Mouse (Mus musculus) lung, embryonic 16.5 days (tissue): Measurements from ENCODE around the gene Nkg7. TPM values are rescaled to one million over a fixed set of nuclear protein-coding genes. Genes with fewer than 3 reads are reported as not detected.

Experiments used
- ATAC-seq: fragments of 200-750 bp; cut with Nextera tagmentation; 2 replicates; pipeline ENCODE4 v1.8.0; 2017; ENCODE audit warnings: low read depth, mild to moderate bottlenecking, moderate library complexity
- H3K27ac ChIP-seq: fragments of 300-500 bp; sonication (generic); 2 replicates; pipeline ENCODE4 v1.5.1; 2014; ENCODE audit warnings: mild to moderate bottlenecking, control low read depth, low read length
- H3K27me3 ChIP-seq: fragments of 300-500 bp; sonication (generic); 2 replicates; pipeline ENCODE4 v1.6.1; 2014; ENCODE audit warnings: low read depth, low read length, mixed read lengths; ENCODE audit not compliant: control insufficient read depth, insufficient read depth
- H3K36me3 ChIP-seq: fragments of 300-500 bp; sonication (generic); 2 replicates; pipeline ENCODE4 v1.6.1; 2014; ENCODE audit warnings: low read length; ENCODE audit not compliant: control insufficient read depth, insufficient read depth
- H3K4me1 ChIP-seq: fragments of 300-500 bp; sonication (generic); replicated peaks from 2 replicates; pipeline ENCODE4 v1.6.1; 2014; ENCODE audit warnings: low read length, mixed read lengths; ENCODE audit not compliant: control insufficient read depth, insufficient read depth
- H3K4me2 ChIP-seq: fragments of 300-500 bp; sonication (generic); 2 replicates; pipeline ENCODE4 v1.6.1; 2014; ENCODE audit warnings: low read depth, low read length, control low read depth
- H3K4me3 ChIP-seq: fragments of 300-500 bp; sonication (generic); 2 replicates; pipeline ENCODE4 v1.5.1; 2014; ENCODE audit warnings: mild to moderate bottlenecking, low read length, control low read depth
- H3K9ac ChIP-seq: fragments of 300-500 bp; sonication (generic); 2 replicates; pipeline ENCODE4 v1.6.1; 2014; ENCODE audit warnings: low read length, control low read depth
- H3K9me3 ChIP-seq: fragments of 300-500 bp; sonication (generic); 2 replicates; pipeline ENCODE4 v1.6.1; 2016; ENCODE audit warnings: low read length; ENCODE audit not compliant: control insufficient read depth
- WGBS: fragments of 180-500 bp; shearing (Covaris S2); extraction: QIAGEN DNeasy Blood & Tissue Kit; methylation state at CpG from one replicate; pipeline ENCODE4 v1.1.7; 2014; 5-methylcytosine and 5-hydroxymethylcytosine counted together
- polyA plus RNA-seq: library from polyadenylated mRNA; unstranded; fragments of >200 nt; fragmentation: Nextera tagmentation; extraction: Ambion mirVana; gene quantifications from 2 replicates; pipeline ENCODE4 v1.2.1, GENCODE M21; 2015

The Nkg7 gene
- polyA plus RNA-seq, 1 experiment from 2014 or later = 3.1 TPM

GRCm38 (mm10) chr7:43442684-43443083, 5.8 kb downstream of the Nkg7 start:
- Histone ChIP-seq H3K27ac (peak overlapping the region; percentile 97), H3K4me2 (peak overlapping the region; percentile 93), H3K9ac (peak overlapping the region; percentile 78), H3K27me3 (no peaks in the 10 kb centered on the region), H3K9me3 (no peaks in the 10 kb centered on the region), H3K36me3 (no peaks in the 10 kb centered on the region), H3K4me1 (peaks cover 19% of the 10 kb centered on the region), H3K4me3 (peak overlapping the region; percentile 64)
- ATAC-seq = no peak
- 9% methylated on average over 9 of the region's 9 CpGs for WGBS

- H3K4me2 ChIP-seq = peak overlapping the region; percentile 93
- ATAC-seq = peak; percentile 94
- H3K4me1 ChIP-seq = peaks cover 22% of the 10 kb centered on the region
- no peaks in the 10 kb centered on the region for H3K27me3 ChIP-seq
- H3K9ac ChIP-seq = peak overlapping the region; percentile 78
- no peaks in the 10 kb centered on the region for H3K9me3 ChIP-seq
- under 1% methylated on average over 36 of the region's 36 CpGs for WGBS
- H3K27ac ChIP-seq = peak overlapping the region; percentile 97
- peak overlapping the region; percentile 64 for H3K4me3 ChIP-seq
- no peaks in the 10 kb centered on the region for H3K36me3 ChIP-seq
Observed at GRCm38 (mm10) chr7:43443126-43443916, 6.4 kb downstream of the Nkg7 start.

GRCm38 (mm10) chr7:43443917-43444293, 7.0 kb downstream of the Nkg7 start, which contains the start of the genes Etfb and Gm45233:
Gene Etfb, plus strand, starts transcription at chr7:43444083.
Gene Gm45233, plus strand, starts transcription at chr7:43444128.
- Histone ChIP-seq H3K9me3 (no peaks in the 10 kb centered on the region), H3K27ac (peak within 1 kb of the TSS; percentile 97), H3K27me3 (no peaks in the 10 kb centered on the region), H3K4me1 (peaks cover 22% of the 10 kb centered on the region), H3K36me3 (no peaks in the 10 kb centered on the region), H3K4me3 (peak within 1 kb of the TSS; percentile 64), H3K9ac (peak within 1 kb of the TSS; percentile 78), H3K4me2 (peak within 1 kb of the TSS; percentile 93)
- peak; percentile 97 for ATAC-seq
- under 1% methylated on average over 27 of the region's 27 CpGs for WGBS

GRCm38 (mm10) chr7:43447801-43448200, 10.9 kb downstream of the Nkg7 start:
- Histone ChIP-seq H3K9ac (no peak overlapping the region), H3K9me3 (no peaks in the 10 kb centered on the region), H3K27me3 (no peaks in the 10 kb centered on the region), H3K36me3 (no peaks in the 10 kb centered on the region; the same call in 1 of the 2 replicates), H3K4me1 (peaks cover 17% of the 10 kb centered on the region), H3K4me3 (no peak overlapping the region), H3K27ac (no peak overlapping the region), H3K4me2 (no peak overlapping the region)
- ATAC-seq = no peak
- WGBS = 68% methylated on average over 4 of the region's 4 CpGs

GRCm38 (mm10) chr7:43448246-43448645, 11.4 kb downstream of the Nkg7 start:
- peaks cover 15% of the 10 kb centered on the region for H3K4me1 ChIP-seq
- H3K4me2 ChIP-seq = no peak overlapping the region
- no peaks in the 10 kb centered on the region for H3K9me3 ChIP-seq
- no peak overlapping the region for H3K9ac ChIP-seq
- no peak for ATAC-seq
- WGBS = 68% methylated on average over 2 of the region's 3 CpGs
- no peaks in the 10 kb centered on the region for H3K27me3 ChIP-seq
- H3K27ac ChIP-seq = no peak overlapping the region
- no peaks in the 10 kb centered on the region; the same call in 1 of the 2 replicates for H3K36me3 ChIP-seq
- H3K4me3 ChIP-seq = no peak overlapping the region

GRCm38 (mm10) chr7:43449811-43450210, 12.9 kb downstream of the Nkg7 start:
- Histone ChIP-seq H3K9me3 (no peaks in the 10 kb centered on the region), H3K27me3 (no peaks in the 10 kb centered on the region), H3K4me3 (no peak overlapping the region), H3K27ac (no peak overlapping the region), H3K4me1 (peaks cover 9% of the 10 kb centered on the region), H3K9ac (no peak overlapping the region), H3K4me2 (no peak overlapping the region), H3K36me3 (peaks cover 3% of the 10 kb centered on the region; the same call in 1 of the 2 replicates)
- 96% methylated on average over 2 of the region's 2 CpGs for WGBS
- ATAC-seq = no peak

- Histone ChIP-seq H3K27me3 (no peaks in the 10 kb centered on the region), H3K36me3 (peaks cover 4% of the 10 kb centered on the region; the same call in 1 of the 2 replicates), H3K4me2 (no peak overlapping the region), H3K9me3 (no peaks in the 10 kb centered on the region), H3K4me1 (0 out of 2 replicates have a peak, but pooled peaks cover 4% of the 10 kb centered on the region), H3K9ac (no peak overlapping the region), H3K4me3 (no peak overlapping the region), H3K27ac (no peak overlapping the region)
- no peak for ATAC-seq
- WGBS = 91% methylated on average over 11 of the region's 11 CpGs
Observed at GRCm38 (mm10) chr7:43451726-43452125, 14.9 kb downstream of the Nkg7 start.

- 0 out of 2 replicates have a peak, but pooled peaks cover 4% of the 10 kb centered on the region for H3K4me1 ChIP-seq
- H3K4me2 ChIP-seq = no peak overlapping the region
- peaks cover 7% of the 10 kb centered on the region; the same call in 1 of the 2 replicates for H3K36me3 ChIP-seq
- H3K4me3 ChIP-seq = no peak overlapping the region
- 30% methylated on average over 4 of the region's 4 CpGs for WGBS
- no peaks in the 10 kb centered on the region for H3K9me3 ChIP-seq
- no peak for ATAC-seq
- H3K27ac ChIP-seq = no peak overlapping the region
- no peak overlapping the region for H3K9ac ChIP-seq
- no peaks in the 10 kb centered on the region for H3K27me3 ChIP-seq
Observed at GRCm38 (mm10) chr7:43452609-43453008, 15.7 kb downstream of the Nkg7 start.

- no peak overlapping the region for H3K27ac ChIP-seq
- H3K4me3 ChIP-seq = no peak overlapping the region
- no peak overlapping the region for H3K4me2 ChIP-seq
- H3K36me3 ChIP-seq = peaks cover 7% of the 10 kb centered on the region
- 76% methylated on average over 14 of the region's 14 CpGs for WGBS
- ATAC-seq = no peak
- no peak overlapping the region for H3K9ac ChIP-seq
- no peaks in the 10 kb centered on the region for H3K27me3 ChIP-seq
- no peaks in the 10 kb centered on the region for H3K4me1 ChIP-seq
- no peaks in the 10 kb centered on the region for H3K9me3 ChIP-seq
Observed at GRCm38 (mm10) chr7:43453599-43454355, 16.9 kb downstream of the Nkg7 start.
